Mouse (Mus musculus): ENCODE data around the gene Lef1.
A peak's percentile ranks its signal among the peaks of the same experiment; 100 is the strongest.

The Lef1 gene

GRCm38 (mm10) chr3:131196507-131197019 lies 86.3 kb downstream of the Lef1 start:
- no peak for DNase-seq

- DNase-seq = no peak
These were observed 88.7 kb downstream of the Lef1 start for GRCm38 (mm10) chr3:131198991-131199390.

- DNase-seq = no peak
These were observed 89.5 kb downstream of the Lef1 start for GRCm38 (mm10) chr3:131199590-131200288.

GRCm38 (mm10) chr3:131202311-131202710 lies 92.0 kb downstream of the Lef1 start:
- DNase-seq = peak; percentile 12

- DNase-seq = no peak
These were observed 97.6 kb downstream of the Lef1 start for GRCm38 (mm10) chr3:131207846-131208245.

GRCm38 (mm10) chr3:131208265-131208891 lies 98.1 kb downstream of the Lef1 start:
- DNase-seq = no peak

- no peak for DNase-seq
These were observed 101.9 kb downstream of the Lef1 start for GRCm38 (mm10) chr3:131212200-131212599.

GRCm38 (mm10) chr3:131214060-131214658 lies 103.9 kb downstream of the Lef1 start:
- DNase-seq = no peak

- peak; percentile 24 for DNase-seq
These were observed 104.6 kb downstream of the Lef1 start for GRCm38 (mm10) chr3:131214841-131215240.

- DNase-seq = no peak
These were observed 108.5 kb downstream of the Lef1 start for GRCm38 (mm10) chr3:131218636-131219390.

GRCm38 (mm10) chr3:131228083-131228482 lies 117.8 kb downstream of the Lef1 start:
- no peak for DNase-seq

- no peak for DNase-seq
These were observed 126.8 kb downstream of the Lef1 start for GRCm38 (mm10) chr3:131237061-131237460.

GRCm38 (mm10) chr3:131237785-131238633 lies 127.7 kb downstream of the Lef1 start:
- DNase-seq = peak; percentile 67

GRCm38 (mm10) chr3:131245766-131246578 lies 135.7 kb downstream of the Lef1 start:
- DNase-seq = peak; percentile 90

GRCm38 (mm10) chr3:131246579-131247046 lies 136.3 kb downstream of the Lef1 start:
- DNase-seq = peak; percentile 81

- no peak for DNase-seq
These were observed 137.2 kb downstream of the Lef1 start for GRCm38 (mm10) chr3:131247447-131247846.

- DNase-seq = no peak
These were observed 137.6 kb downstream of the Lef1 start for GRCm38 (mm10) chr3:131247851-131248250.

- DNase-seq = no peak
These were observed 138.2 kb downstream of the Lef1 start for GRCm38 (mm10) chr3:131248444-131248843.

- no peak for DNase-seq
These were observed 140.0 kb downstream of the Lef1 start for GRCm38 (mm10) chr3:131250283-131250682.

- no peak for DNase-seq
These were observed 140.7 kb downstream of the Lef1 start for GRCm38 (mm10) chr3:131250978-131251377.

- DNase-seq = no peak
These were observed 141.3 kb downstream of the Lef1 start for GRCm38 (mm10) chr3:131251601-131252000.

Measured in kidney, adult 9 months (tissue).